Mouse (Mus musculus) CH12.LX (cell line): Measurements from ENCODE around the gene Tspan10.

ENCODE experiments used
- CTCF ChIP-seq, 2 experiments: IDR thresholded peaks in 1 of 2; conservative IDR thresholded peaks in 1 of 2; 2 replicates each; pipeline ENCODE4 v1.5.1; 2011 to 2012; ENCODE audit warnings: low read depth in 2 of 2, low read length in 2 of 2, improper control_type of control experiment in 1 of 2, inconsistent platforms in 1 of 2, mild to moderate bottlenecking in 1 of 2, moderate library complexity in 1 of 2
- EP300 ChIP-seq: IDR thresholded peaks from 2 replicates; pipeline ENCODE4 v1.6.1; 2011; ENCODE audit warnings: low read length, improper control_type of control experiment
- ETS1 ChIP-seq: conservative IDR thresholded peaks from 2 replicates; pipeline ENCODE4 v1.6.1; 2012; ENCODE audit warnings: low read depth, mild to moderate bottlenecking, inconsistent platforms, low read length, improper control_type of control experiment, moderate library complexity
- HCFC1 ChIP-seq: IDR thresholded peaks from 2 replicates; pipeline ENCODE4 v1.6.1; 2012; ENCODE audit warnings: low read depth, mild to moderate bottlenecking, inconsistent platforms, low read length, improper control_type of control experiment
- KAT2A ChIP-seq: IDR thresholded peaks from 2 replicates; pipeline ENCODE4 v1.6.1; 2012; ENCODE audit warnings: low read length, improper control_type of control experiment, inconsistent platforms; ENCODE audit not compliant: insufficient replicate concordance
- MYC ChIP-seq: IDR thresholded peaks from 2 replicates; pipeline ENCODE4 v1.6.1; 2011; ENCODE audit warnings: low read depth, mild to moderate bottlenecking, improper control_type of control experiment, low read length
- POLR2A ChIP-seq: IDR thresholded peaks from 2 replicates; pipeline ENCODE4 v1.6.1; 2011; ENCODE audit warnings: low read depth, mild to moderate bottlenecking, improper control_type of control experiment, low read length
- POLR2AphosphoS2 ChIP-seq: IDR thresholded peaks from 2 replicates; pipeline ENCODE4 v1.6.1; 2011; ENCODE audit warnings: low read depth, low read length, improper control_type of control experiment
- SMC3 ChIP-seq: IDR thresholded peaks from 2 replicates; pipeline ENCODE4 v1.6.1; 2011; ENCODE audit warnings: low read depth, low read length, improper control_type of control experiment
- ZC3H11A ChIP-seq: IDR thresholded peaks from 2 replicates; pipeline ENCODE4 v1.6.1; 2012; ENCODE audit warnings: low read depth, mild to moderate bottlenecking, inconsistent platforms, low read length, improper control_type of control experiment

- TF ChIP-seq CTCF (conservative IDR thresholded peaks at IDR 0.05 in 1 of 2, IDR thresholded peaks at IDR 0.05 in 1 of 2; ENCODE audit: low read depth in 2 of 2, low read length in 2 of 2) (peak in 1 of 2 experiments; percentile 59; a peak in 2 of 4 replicates), HCFC1 (no peak; the same call in 1 of the 2 replicates), POLR2AphosphoS2 (no peak), POLR2A (no peak), KAT2A (no peak), SMC3 (no peak), MYC (peak; percentile 65; the same call in 1 of the 2 replicates), ZC3H11A (no peak), EP300 (peak; percentile 4; the same call in 1 of the 2 replicates), ETS1 (peak; percentile 43)
These were observed 49.8 kb downstream of the Tspan10 start for GRCm38 (mm10) chr11:120492024-120492877.
